In the genomic region with DNA sequence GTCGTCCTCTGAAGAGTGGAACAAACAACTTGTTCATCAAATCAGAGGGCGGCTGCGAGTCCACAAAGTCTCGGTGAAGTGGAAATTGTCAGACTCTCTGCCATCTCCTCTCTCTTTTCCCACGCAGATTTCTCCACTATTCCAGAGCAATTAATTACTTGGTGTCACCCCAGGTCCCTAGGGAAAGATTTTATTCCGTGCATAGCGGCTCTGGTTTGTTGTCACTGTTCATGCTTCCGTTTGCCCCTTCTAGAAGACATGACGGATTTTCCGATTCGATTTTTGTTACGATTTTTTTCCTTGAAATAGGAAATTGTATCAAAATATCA, we compare ENCODE assay signal across 8 mouse cellular contexts. TPM values are rescaled to one million over a fixed set of nuclear protein-coding genes. Genes with fewer than 3 reads are reported as not detected.
DNase-seq lines count a peak whose midpoint lies in the region; ATAC-seq and TF ChIP-seq lines count a peak whose summit lies in the region.

No protein-coding gene starts in this region.

- TF ChIP-seq CTCF in heart, adult 2 months (IDR thresholded peaks at IDR 0.05), result no peak
- no peak for TF ChIP-seq CTCF in thymus, adult 2 months (IDR thresholded peaks at IDR 0.05; ENCODE audit: borderline replicate concordance, control insufficient read depth, extremely low read depth, insufficient read depth, low read length, poor library complexity)

- intact Hi-C loops in heart, adult 2 months (cut with DNase I), result loop anchor here (2.0 kb wide), 1 partner anchor 73 kb away; a partner anchor contains a TSS

- WGBS in heart, adult 2 months, result 4% methylated on average over 12 of the region's 12 CpGs
- WGBS in thymus, adult 2 months, result 7% methylated on average over 12 of the region's 12 CpGs
- WGBS in liver, embryonic 13.5 days (ENCODE audit: insufficient replicate concordance), result 3% methylated on average over 12 of the region's 12 CpGs

- peaks cover 2% of the 10 kb centered on the region; the same call in 1 of the 2 replicates for H3K79me2 ChIP-seq in heart, adult 2 months (replicated peaks; ENCODE audit: control insufficient read depth, insufficient read depth, low read length)

- no peak for ATAC-seq in liver, embryonic 13.5 days (ENCODE audit: low read depth)
- no peak for ATAC-seq in erythroid progenitor cell, adult 5-6 weeks (replicated peaks; ENCODE audit: low FRiP score, poor library complexity, severe bottlenecking)
- no peak for ATAC-seq in granulocyte monocyte progenitor cell, adult 5-6 weeks (replicated peaks; ENCODE audit: poor library complexity, severe bottlenecking)

- no peaks in the 10 kb centered on the region for H3K9me3 ChIP-seq in liver, embryonic 13.5 days (replicated peaks)

- H3K4me2 ChIP-seq in liver, embryonic 13.5 days, result peak overlapping the region; percentile 89

- peak overlapping the region; percentile 94 for H3K27ac ChIP-seq in heart, adult 2 months
- H3K27ac ChIP-seq in thymus, adult 2 months (ENCODE audit: control insufficient read depth, insufficient read depth, low read length), result no peak overlapping the region
- peak overlapping the region; percentile 97 for H3K27ac ChIP-seq in liver, embryonic 13.5 days

- no peak for TF ChIP-seq POLR2A in heart, adult 2 months (IDR thresholded peaks at IDR 0.05; ENCODE audit: insufficient read depth, low read depth, low read length)
- TF ChIP-seq POLR2A in thymus, adult 2 months (IDR thresholded peaks at IDR 0.05; ENCODE audit: control insufficient read depth, extremely low read depth, insufficient read depth, low read length, poor library complexity), result no peak

- peaks cover 6% of the 10 kb centered on the region for H3K36me3 ChIP-seq in heart, adult 2 months (ENCODE audit: control insufficient read depth, insufficient read depth, low read length)
- no peaks in the 10 kb centered on the region for H3K36me3 ChIP-seq in thymus, adult 2 months (ENCODE audit: control insufficient read depth, insufficient read depth, low read length)
- no peaks in the 10 kb centered on the region for H3K36me3 ChIP-seq in liver, embryonic 13.5 days

- H3K4me3 ChIP-seq in heart, adult 2 months, result peak overlapping the region; percentile 68
- H3K4me3 ChIP-seq in thymus, adult 2 months (ENCODE audit: control insufficient read depth, insufficient read depth, low read length), result peak overlapping the region; percentile 91
- peak overlapping the region; percentile 97 for H3K4me3 ChIP-seq in liver, embryonic 13.5 days (replicated peaks)

- H3K4me1 ChIP-seq in heart, adult 2 months (ENCODE audit: control insufficient read depth, insufficient read depth, low read length), result peaks cover 3% of the 10 kb centered on the region
- peaks cover 2% of the 10 kb centered on the region; the same call in 1 of the 2 replicates for H3K4me1 ChIP-seq in thymus, adult 2 months (replicated peaks; ENCODE audit: control insufficient read depth, insufficient read depth, low read length)
- peaks cover 30% of the 10 kb centered on the region for H3K4me1 ChIP-seq in liver, embryonic 13.5 days (replicated peaks)

- peak overlapping the region; percentile 73 for H3K9ac ChIP-seq in heart, adult 2 months (ENCODE audit: low read depth, low read length)
- H3K9ac ChIP-seq in liver, embryonic 13.5 days, result peak overlapping the region; percentile 94

- no peak for DNase-seq in heart, adult 2 months
- DNase-seq in heart, adult 9 months (ENCODE audit: low spot score in 2 of 2), result no peak
- no peak for DNase-seq in thymus, adult 2 months
- DNase-seq in thymus, postnatal 25 days, result no peak
- no peak for DNase-seq in liver, embryonic 13.5 days
- no peak for DNase-seq in adrenal gland, adult 8-10 months

- no peaks in the 10 kb centered on the region for H3K27me3 ChIP-seq in heart, adult 2 months (ENCODE audit: control insufficient read depth, insufficient read depth, low read length)
- no peaks in the 10 kb centered on the region for H3K27me3 ChIP-seq in thymus, adult 2 months (ENCODE audit: control insufficient read depth, insufficient read depth, low read length)
- no peaks in the 10 kb centered on the region for H3K27me3 ChIP-seq in liver, embryonic 13.5 days

- TF ChIP-seq EP300 in heart, adult 2 months (IDR thresholded peaks at IDR 0.05; ENCODE audit: insufficient read depth, low read depth, low read length), result no peak

RNA-seq across cellular contexts. Expression of a gene that starts 0.7 kb away (rescaled TPM):
- total RNA-seq in heart, adult 2 months (2021), result 10 to 100 TPM; 39.4 to 40.5 TPM
- polyA plus RNA-seq in heart, adult 2 months (2012; rRNA removed), result 7.3 and 14.3 TPM in 2 replicates
- polyA plus RNA-seq in thymus, adult 2 months (2012; rRNA removed), result 14.3 and 17.4 TPM in 2 replicates
- 36.4 and 41.5 TPM in 2 replicates for polyA plus RNA-seq in liver, embryonic 13.5 days (2015; fragmentation: Nextera tagmentation; extraction: Ambion mirVana)
- 10 to 100 TPM; 34.2 to 45.1 (median 40.6) TPM for total RNA-seq in adrenal gland, adult 8-10 months (2022)
- total RNA-seq in erythroid progenitor cell, adult 5-6 weeks (2015; ENCODE audit: low replicate concordance), result 62.7 and 113 TPM in 2 replicates
- 52.3 and 102 TPM in 2 replicates for total RNA-seq in erythroid progenitor cell, adult 5-6 weeks (2017; ENCODE audit: low replicate concordance)
- total RNA-seq in granulocyte monocyte progenitor cell, adult 5-6 weeks (2014; fragmentation: Nextera tagmentation), result 61.9 and 82.9 TPM in 2 replicates
- 118 and 137 TPM in 2 replicates for total RNA-seq in granulocyte monocyte progenitor cell, adult 5-6 weeks (2017)

RNA-seq across cellular contexts. Expression of a gene that starts 41.0 kb away (rescaled TPM):
- total RNA-seq in heart, adult 2 months (2021), result under 1 TPM in 1 of 2 experiments, not detected in 1; 0.16 TPM
- 0.38 TPM in 1 of 2 replicates, not detected in the other for polyA plus RNA-seq in heart, adult 2 months (2012; rRNA removed)
- polyA plus RNA-seq in thymus, adult 2 months (2012; rRNA removed), result 0.06 and 0.30 TPM in 2 replicates
- 0.06 and 0.18 TPM in 2 replicates for polyA plus RNA-seq in liver, embryonic 13.5 days (2015; fragmentation: Nextera tagmentation; extraction: Ambion mirVana)
- under 1 TPM in 2 of 4 experiments, not detected in 2; 0.17 to 0.24 TPM for total RNA-seq in adrenal gland, adult 8-10 months (2022)
- not detected in 2 replicates for total RNA-seq in erythroid progenitor cell, adult 5-6 weeks (2015; ENCODE audit: low replicate concordance)
- not detected in 2 replicates for total RNA-seq in erythroid progenitor cell, adult 5-6 weeks (2017; ENCODE audit: low replicate concordance)
- not detected in 2 replicates for total RNA-seq in granulocyte monocyte progenitor cell, adult 5-6 weeks (2014; fragmentation: Nextera tagmentation)
- 0.10 TPM in 1 of 2 replicates, not detected in the other for total RNA-seq in granulocyte monocyte progenitor cell, adult 5-6 weeks (2017)
